In genomic region chr10:127514111-127514698, GRCm38 (mm10) we compare ENCODE assay signal across 9 mouse cellular contexts. TPM values are rescaled to one million over a fixed set of nuclear protein-coding genes. Genes with fewer than 3 reads are reported as not detected.
DNase-seq lines count a peak whose midpoint lies in the region; ATAC-seq lines count a peak whose summit lies in the region.
"Had no signal": no experiment of that assay in that cellular context is flagged by ENCODE, and none has a peak within 500 bp of the region (broad histone marks: within the 10 kb centered on the region; RNA-seq: fewer than 3 reads in every experiment).

No protein-coding gene starts in this region.

- DNase-seq in kidney, postnatal 10 days = no peak
- DNase-seq in limb, embryonic 10.5 days (ENCODE audit: low spot score) = no peak
- no peak for DNase-seq in adrenal gland, postnatal 10 days
- DNase-seq in urinary bladder, adult 18-20 months (ENCODE audit: low spot score in 2 of 2) = no peak
- DNase-seq in urinary bladder, postnatal 10 days (ENCODE audit: low spot score) = no peak
- DNase-seq: kidney, adult 18-20 months had no signal

- no peak overlapping the region for H3K9ac ChIP-seq in kidney, embryonic 16.5 days (replicated peaks; ENCODE audit: low read length)
- H3K9ac ChIP-seq in forebrain, embryonic 12.5 days = no peak overlapping the region
- peak overlapping the region; percentile 28; the same call in 1 of the 2 replicates for H3K9ac ChIP-seq in neural tube, embryonic 14.5 days (replicated peaks; ENCODE audit: low read depth, low read length)

- H3K9me3 ChIP-seq in kidney, embryonic 16.5 days (ENCODE audit: low read length) = no peaks in the 10 kb centered on the region
- no peaks in the 10 kb centered on the region for H3K9me3 ChIP-seq in forebrain, embryonic 12.5 days
- H3K9me3 ChIP-seq in limb, embryonic 10.5 days (replicated peaks) = no peaks in the 10 kb centered on the region
- H3K9me3 ChIP-seq in neural tube, embryonic 14.5 days (ENCODE audit: control insufficient read depth, low read length) = no peaks in the 10 kb centered on the region

- H3K36me3 ChIP-seq in kidney, embryonic 16.5 days (ENCODE audit: insufficient read depth, low read length) = peaks cover 13% of the 10 kb centered on the region; the same call in 1 of the 2 replicates
- peaks cover 20% of the 10 kb centered on the region for H3K36me3 ChIP-seq in forebrain, embryonic 12.5 days (replicated peaks)
- peaks cover 24% of the 10 kb centered on the region for H3K36me3 ChIP-seq in limb, embryonic 10.5 days
- H3K36me3 ChIP-seq in neural tube, embryonic 14.5 days (ENCODE audit: control insufficient read depth, insufficient read depth, low read length) = no peaks in the 10 kb centered on the region

- WGBS in kidney, embryonic 16.5 days = 17% methylated on average over 13 of the region's 13 CpGs
- WGBS in forebrain, embryonic 12.5 days = 6% methylated on average over 13 of the region's 13 CpGs
- 7% methylated on average over 13 of the region's 13 CpGs for WGBS in limb, embryonic 10.5 days
- 14% methylated on average over 13 of the region's 13 CpGs for WGBS in neural tube, embryonic 14.5 days

- no peak overlapping the region for H3K4me3 ChIP-seq in kidney, embryonic 16.5 days (ENCODE audit: low read length)
- no peak overlapping the region for H3K4me3 ChIP-seq in forebrain, embryonic 12.5 days (replicated peaks)
- peak overlapping the region; percentile 57 for H3K4me3 ChIP-seq in limb, embryonic 10.5 days
- H3K4me3 ChIP-seq in neural tube, embryonic 14.5 days (ENCODE audit: low read depth, low read length) = no peak overlapping the region

- H3K27ac ChIP-seq in kidney, embryonic 16.5 days (ENCODE audit: low read length) = peak overlapping the region; percentile 19; the same call in 1 of the 2 replicates
- H3K27ac ChIP-seq in forebrain, embryonic 12.5 days = peak overlapping the region; percentile 94
- peak overlapping the region; percentile 79; the same call in 1 of the 2 replicates for H3K27ac ChIP-seq in limb, embryonic 10.5 days
- H3K27ac ChIP-seq in neural tube, embryonic 14.5 days (ENCODE audit: low read depth, low read length) = peak overlapping the region; percentile 99; the same call in 1 of the 2 replicates

- ATAC-seq in kidney, embryonic 16.5 days (ENCODE audit: low FRiP score, low TSS enrichment) = no peak
- no peak for ATAC-seq in forebrain, embryonic 12.5 days (ENCODE audit: low FRiP score)
- ATAC-seq in neural tube, embryonic 14.5 days (ENCODE audit: low read depth) = no peak

- peaks cover 74% of the 10 kb centered on the region for H3K27me3 ChIP-seq in kidney, embryonic 16.5 days (ENCODE audit: insufficient read depth, low read length)
- peaks cover 90% of the 10 kb centered on the region for H3K27me3 ChIP-seq in forebrain, embryonic 12.5 days
- peaks cover 96% of the 10 kb centered on the region for H3K27me3 ChIP-seq in limb, embryonic 10.5 days (ENCODE audit: low read depth, poor library complexity, severe bottlenecking)
- H3K27me3 ChIP-seq in neural tube, embryonic 14.5 days (ENCODE audit: control insufficient read depth, insufficient read depth, low read length) = no peaks in the 10 kb centered on the region

- H3K4me2 ChIP-seq in kidney, embryonic 16.5 days (replicated peaks; ENCODE audit: low read depth, low read length) = peak overlapping the region; percentile 52; the same call in 1 of the 2 replicates
- peak overlapping the region; percentile 76 for H3K4me2 ChIP-seq in forebrain, embryonic 12.5 days
- peak overlapping the region; percentile 19; the same call in 1 of the 2 replicates for H3K4me2 ChIP-seq in neural tube, embryonic 14.5 days (ENCODE audit: low read depth, low read length)

- peaks cover 76% of the 10 kb centered on the region for H3K4me1 ChIP-seq in kidney, embryonic 16.5 days (ENCODE audit: insufficient read depth, low read length)
- peaks cover 84% of the 10 kb centered on the region for H3K4me1 ChIP-seq in forebrain, embryonic 12.5 days
- peaks cover 93% of the 10 kb centered on the region for H3K4me1 ChIP-seq in limb, embryonic 10.5 days
- peaks cover 56% of the 10 kb centered on the region for H3K4me1 ChIP-seq in neural tube, embryonic 14.5 days (ENCODE audit: control insufficient read depth, insufficient read depth, low read length)

RNA-seq across cellular contexts. Expression of gene Ndufa4l2, which starts 0.6 kb away (rescaled TPM):
- polyA plus RNA-seq in kidney, embryonic 16.5 days (2015; fragmentation: Nextera tagmentation; extraction: Ambion mirVana) = 74.4 and 77.3 TPM in 2 replicates
- polyA plus RNA-seq in forebrain, embryonic 12.5 days (2016; fragmentation: Nextera tagmentation; extraction: Ambion mirVana) = 5.9 and 9.0 TPM in 2 replicates
- 1.4 and 3.4 TPM in 2 replicates for polyA plus RNA-seq in limb, embryonic 10.5 days (2016; fragmentation: Nextera tagmentation; extraction: Ambion mirVana)
- polyA plus RNA-seq in neural tube, embryonic 14.5 days (2014; fragmentation: Nextera tagmentation; extraction: Ambion mirVana) = 9.7 and 13.5 TPM in 2 replicates
- 10 to 100 TPM; 49.3 to 56.4 TPM for total RNA-seq in adrenal gland, postnatal 10 days (2021)

RNA-seq across cellular contexts. Expression of gene Shmt2, which starts 8.0 kb away (rescaled TPM):
- 119 and 123 TPM in 2 replicates for polyA plus RNA-seq in kidney, embryonic 16.5 days (2015; fragmentation: Nextera tagmentation; extraction: Ambion mirVana)
- polyA plus RNA-seq in forebrain, embryonic 12.5 days (2016; fragmentation: Nextera tagmentation; extraction: Ambion mirVana) = 103 and 105 TPM in 2 replicates
- 143 and 173 TPM in 2 replicates for polyA plus RNA-seq in limb, embryonic 10.5 days (2016; fragmentation: Nextera tagmentation; extraction: Ambion mirVana)
- 44.9 and 46.8 TPM in 2 replicates for polyA plus RNA-seq in neural tube, embryonic 14.5 days (2014; fragmentation: Nextera tagmentation; extraction: Ambion mirVana)
- 10 to 100 TPM; 56.1 to 57.7 TPM for total RNA-seq in adrenal gland, postnatal 10 days (2021)

RNA-seq across cellular contexts. Expression of gene Stac3, which starts 12.7 kb away (rescaled TPM):
- polyA plus RNA-seq in kidney, embryonic 16.5 days (2015; fragmentation: Nextera tagmentation; extraction: Ambion mirVana) = 0.85 and 1.9 TPM in 2 replicates
- polyA plus RNA-seq in forebrain, embryonic 12.5 days (2016; fragmentation: Nextera tagmentation; extraction: Ambion mirVana) = 1.2 and 1.8 TPM in 2 replicates
- polyA plus RNA-seq in limb, embryonic 10.5 days (2016; fragmentation: Nextera tagmentation; extraction: Ambion mirVana) = 0.40 and 0.76 TPM in 2 replicates
- polyA plus RNA-seq in neural tube, embryonic 14.5 days (2014; fragmentation: Nextera tagmentation; extraction: Ambion mirVana) = 0.31 TPM in 1 of 2 replicates, not detected in the other
- 10 to 100 TPM in 1 of 2 experiments, 1 to 10 TPM in 1; 5.2 to 16.9 TPM for total RNA-seq in adrenal gland, postnatal 10 days (2021)

RNA-seq across cellular contexts. Expression of gene Nxph4, which starts 20.2 kb away (rescaled TPM):
- 1.8 and 2.3 TPM in 2 replicates for polyA plus RNA-seq in kidney, embryonic 16.5 days (2015; fragmentation: Nextera tagmentation; extraction: Ambion mirVana)
- polyA plus RNA-seq in forebrain, embryonic 12.5 days (2016; fragmentation: Nextera tagmentation; extraction: Ambion mirVana) = 60.0 and 62.4 TPM in 2 replicates
- 0.54 and 1.0 TPM in 2 replicates for polyA plus RNA-seq in limb, embryonic 10.5 days (2016; fragmentation: Nextera tagmentation; extraction: Ambion mirVana)
- 80.1 and 80.4 TPM in 2 replicates for polyA plus RNA-seq in neural tube, embryonic 14.5 days (2014; fragmentation: Nextera tagmentation; extraction: Ambion mirVana)
- 1 to 10 TPM; 5.3 TPM for total RNA-seq in adrenal gland, postnatal 10 days (2021)

Comparison
In these comparisons a context has a peak if more than half of its experiments do, and no peak if none do; other contexts are left out.
1. H3K27ac ChIP-seq: peak in every context shown above with its lines; median percentile 99 in neural tube, embryonic 14.5 days; 94 in forebrain, embryonic 12.5 days; 79 in limb, embryonic 10.5 days; 19 in kidney, embryonic 16.5 days.
2. H3K4me2 ChIP-seq: peak in every context shown above with its lines; median percentile 76 in forebrain, embryonic 12.5 days; 52 in kidney, embryonic 16.5 days; 19 in neural tube, embryonic 14.5 days.